Mouse (Mus musculus) megakaryocyte-erythroid progenitor cell, adult 5 weeks (primary cell): ENCODE measurements around the gene Rora. TPM values are rescaled to one million over a fixed set of nuclear protein-coding genes. Genes with fewer than 3 reads are reported as not detected.

Experiments used
- polyA plus RNA-seq: library from polyadenylated mRNA; stranded (reverse); fragments of >175 nt; gene quantifications from 2 replicates; pipeline ENCODE4 v1.2.3, GENCODE M21; 2012

The Rora gene
- polyA plus RNA-seq: 3.2 and 5.2 TPM in 2 replicates

GRCm38 (mm10) chr9:68653211-68654038, at the start of gene Rora:
TSS of gene Rora (plus strand) at chr9:68653786.

DNA sequence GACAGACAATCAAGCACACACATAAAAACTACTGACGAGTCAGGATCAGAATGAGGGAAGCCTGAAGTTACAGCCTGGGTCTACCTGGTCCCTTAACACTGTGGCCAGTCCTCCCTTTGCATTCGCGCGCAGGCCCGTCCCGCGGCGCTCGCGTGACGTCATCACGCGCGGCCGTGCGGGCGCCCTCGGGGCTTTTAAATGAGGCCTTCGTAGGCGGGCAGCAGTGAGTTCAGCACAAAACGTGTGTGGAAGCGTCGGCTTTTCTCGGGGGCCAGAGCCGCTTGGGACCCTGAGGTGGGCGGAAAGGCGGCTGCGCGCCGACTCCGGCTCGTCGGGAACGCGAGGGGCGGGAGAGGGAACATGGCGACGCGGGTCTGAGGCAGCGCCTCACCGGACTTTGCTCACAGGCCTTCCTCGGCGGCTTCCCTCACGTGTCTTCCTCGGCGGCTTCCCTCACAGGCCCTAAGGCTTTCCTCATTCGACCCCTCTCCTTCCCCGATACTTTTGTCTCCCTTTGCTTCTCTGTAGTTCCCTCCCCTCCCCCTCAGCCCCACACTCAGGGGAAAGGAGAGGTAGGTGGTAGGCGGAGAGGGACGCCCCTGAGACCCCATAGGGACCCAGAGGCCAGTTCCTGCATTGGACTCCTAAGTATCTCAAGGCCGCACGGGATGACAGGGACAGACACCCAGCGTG, 744.3 kb downstream of the Rora start, which contains the start of gene Ice2:
TSS of gene Ice2 (plus strand) at position 147 of the 693 bp plus-strand sequence.

